Mouse (Mus musculus) thymus, postnatal 10 days (tissue): ENCODE measurements around the gene Vta1.

Source experiments
- DNase-seq, 2 experiments: peaks; one replicate each; pipeline ENCODE4 v3.0.0; 2021; ENCODE audit warnings: low spot score in 2 of 2

Gene Vta1

DNA sequence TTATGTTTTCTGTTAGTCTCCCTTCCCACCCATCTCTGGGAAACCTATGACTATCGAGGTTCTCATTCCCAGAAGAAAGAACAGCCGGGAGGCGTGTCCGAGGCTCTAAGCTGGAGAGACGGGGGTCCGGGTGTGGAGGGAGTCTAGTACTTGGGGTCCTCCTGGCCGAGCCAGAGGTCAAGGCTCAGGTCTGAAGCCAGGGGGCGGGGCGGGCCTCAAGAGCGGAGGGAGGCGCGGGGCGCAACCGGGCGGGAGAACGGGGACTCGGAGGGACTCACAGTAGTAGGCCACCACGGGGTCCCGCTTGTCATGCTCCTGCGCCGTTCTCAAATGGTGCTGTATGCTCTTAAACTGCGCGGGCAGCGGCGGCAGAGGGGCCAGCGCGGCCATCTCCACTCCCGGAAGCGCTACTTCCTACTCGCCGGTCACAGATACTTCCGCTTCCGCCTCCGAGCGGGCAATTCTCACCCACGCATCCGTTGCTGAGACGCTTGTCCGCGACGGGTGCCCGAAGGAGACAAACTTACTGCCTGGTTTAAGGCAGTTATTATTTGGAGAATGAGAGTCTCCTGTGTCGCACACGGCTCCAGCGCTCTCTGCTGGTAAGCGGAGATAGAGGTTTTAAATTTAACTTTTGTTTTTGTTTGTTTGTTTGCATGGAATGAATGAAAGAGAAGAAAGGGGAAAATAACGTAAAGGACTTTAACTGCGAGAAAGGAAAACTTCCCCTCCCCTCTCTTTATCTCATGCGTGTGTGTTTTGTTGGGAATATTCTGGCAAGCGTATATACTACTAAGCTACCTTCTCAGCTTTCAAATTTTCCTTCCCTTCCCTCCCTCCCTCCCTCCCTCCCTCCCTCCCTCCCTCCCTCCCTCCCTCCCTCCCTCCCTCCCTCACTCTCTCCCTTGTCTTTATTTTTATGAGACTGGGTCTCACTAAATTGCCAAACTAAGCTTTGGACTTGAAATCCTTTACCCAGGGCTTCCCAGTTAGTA, at the start of gene Vta1, which contains the start of gene Nmbr:
Gene Vta1 (minus strand): TSS at position 489 of the 995 bp plus-strand sequence.
Gene Nmbr (plus strand): TSS at position 520 of the 995 bp plus-strand sequence.
- DNase-seq, result peak; percentile 94

DNA sequence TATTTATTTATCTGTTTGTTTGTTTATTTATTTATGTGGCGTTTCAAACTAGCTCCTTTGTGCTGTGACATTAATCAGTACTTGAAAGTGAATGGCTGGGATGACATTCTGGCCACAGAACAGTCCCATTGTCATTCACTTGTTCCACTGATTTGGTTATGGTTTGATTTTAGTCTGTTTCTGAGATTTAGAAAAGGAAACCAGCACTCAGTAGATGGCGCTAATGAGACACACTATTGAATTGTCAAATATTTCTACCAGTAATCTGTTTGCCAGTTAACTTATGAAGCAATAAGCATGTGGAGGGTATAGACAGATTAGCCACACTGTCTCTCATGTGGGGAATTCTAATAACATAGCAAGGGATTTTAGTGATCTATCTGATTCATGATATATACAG, 28.9 kb upstream of the Vta1 start:
- DNase-seq, result no peak

DNA sequence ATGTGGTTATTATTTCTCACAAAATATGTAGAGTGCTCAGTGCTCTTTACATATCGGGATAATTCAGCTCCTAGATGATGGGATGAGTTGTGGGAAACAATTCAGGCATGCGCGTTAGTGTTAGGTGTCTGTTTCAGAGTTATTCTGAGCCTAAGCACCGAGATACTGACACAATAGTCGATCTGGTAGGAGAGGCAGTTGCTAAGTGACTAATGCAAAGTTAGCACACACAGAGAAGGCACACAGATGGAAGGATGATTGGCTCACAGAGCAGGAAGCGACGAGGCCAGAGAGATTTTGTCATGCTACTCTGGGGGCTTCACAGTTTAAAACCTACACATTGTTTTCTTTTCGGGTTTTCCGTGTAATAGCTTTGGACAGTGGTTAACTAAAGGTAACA, 20.3 kb upstream of the Vta1 start:
- no peak for DNase-seq

DNA sequence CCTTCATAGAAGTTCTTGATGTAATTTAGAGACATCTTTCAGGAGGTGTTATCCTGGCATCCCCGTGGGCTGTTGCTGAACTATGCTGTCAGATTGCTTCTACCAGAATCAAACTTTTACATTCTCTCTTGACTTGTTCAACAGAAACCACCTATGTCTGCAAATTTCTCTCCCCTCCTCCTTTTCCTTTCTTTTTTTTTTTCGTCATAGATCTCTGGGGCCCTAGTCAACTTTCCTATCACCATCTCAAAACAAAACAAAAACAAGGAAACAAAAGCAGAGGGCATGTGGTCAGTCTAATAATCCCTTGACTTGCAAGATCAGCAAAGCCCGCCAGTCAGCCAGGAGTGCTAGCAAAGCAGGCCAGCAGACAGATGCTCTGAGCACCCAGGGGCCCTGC, 12.8 kb upstream of the Vta1 start, which contains the start of gene Gje1:
Gene Gje1 (minus strand): TSS at position 101 of the 400 bp plus-strand sequence.
- no peak for DNase-seq

DNA sequence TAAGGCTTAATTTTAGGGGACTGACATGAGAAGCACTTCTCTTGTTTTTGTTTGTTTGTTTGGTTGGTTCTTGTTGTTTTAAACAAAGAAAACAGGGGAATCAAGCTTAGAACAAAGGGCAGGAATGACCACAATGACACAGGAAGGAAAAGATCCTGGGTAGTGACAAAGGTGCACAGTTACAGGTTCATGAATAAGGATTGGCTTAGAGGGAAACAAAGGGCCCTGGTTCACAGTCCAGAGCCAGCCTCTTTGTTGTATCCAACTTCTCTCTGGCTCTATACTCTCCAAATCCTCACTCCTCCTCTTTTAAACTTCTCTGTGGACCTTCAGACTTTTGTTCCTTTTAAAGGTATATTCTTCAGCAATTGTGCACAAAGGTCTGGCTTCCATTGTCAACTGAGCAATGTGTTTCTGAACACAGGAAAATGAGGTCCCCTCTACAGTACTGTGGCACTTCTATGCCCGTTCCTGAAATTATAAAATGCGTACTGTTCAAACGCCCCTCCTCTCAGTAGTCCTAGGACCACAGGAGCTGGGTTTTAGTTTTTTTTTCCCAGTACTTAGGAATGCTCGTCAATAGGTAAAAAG, 1.4 kb downstream of the Vta1 start:
- DNase-seq, result no peak

DNA sequence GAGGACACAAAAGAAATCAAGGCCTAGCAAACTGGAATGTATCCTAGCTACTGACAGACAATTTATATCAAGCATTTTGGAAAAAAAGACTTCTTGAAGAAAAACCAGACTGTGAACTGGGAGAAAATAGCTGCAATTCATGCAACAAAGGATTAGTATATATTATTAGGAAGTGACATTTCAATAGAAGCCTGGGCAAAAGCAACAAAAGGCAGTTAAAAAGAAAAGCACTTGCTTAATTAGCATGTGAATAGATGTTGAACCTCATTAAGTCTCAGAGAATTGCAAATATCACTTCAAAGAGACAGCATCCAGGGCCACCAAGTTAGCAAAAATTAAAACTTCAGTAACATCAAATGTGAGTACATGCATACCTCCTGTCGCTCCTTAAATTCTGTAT, 2.1 kb downstream of the Vta1 start:
- DNase-seq, result no peak

DNA sequence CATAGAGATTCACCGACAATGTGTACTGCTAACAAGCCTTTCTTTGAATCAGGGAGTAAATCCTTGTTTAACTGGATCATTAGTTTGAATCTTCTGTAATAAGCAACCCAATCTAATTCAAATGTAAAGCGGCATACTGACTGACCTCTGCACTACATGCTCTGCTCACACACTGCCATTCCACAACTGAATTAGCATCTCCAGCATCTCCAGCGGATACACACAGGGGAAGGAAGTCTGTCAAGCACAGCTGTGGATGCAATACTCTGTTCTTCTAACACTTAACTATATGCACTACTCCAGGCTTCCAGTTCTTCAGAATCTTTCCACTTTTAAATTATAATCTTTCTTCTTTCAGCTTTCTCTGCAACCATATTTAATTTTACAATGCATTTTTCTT, 15.0 kb downstream of the Vta1 start:
- DNase-seq, result no peak

DNA sequence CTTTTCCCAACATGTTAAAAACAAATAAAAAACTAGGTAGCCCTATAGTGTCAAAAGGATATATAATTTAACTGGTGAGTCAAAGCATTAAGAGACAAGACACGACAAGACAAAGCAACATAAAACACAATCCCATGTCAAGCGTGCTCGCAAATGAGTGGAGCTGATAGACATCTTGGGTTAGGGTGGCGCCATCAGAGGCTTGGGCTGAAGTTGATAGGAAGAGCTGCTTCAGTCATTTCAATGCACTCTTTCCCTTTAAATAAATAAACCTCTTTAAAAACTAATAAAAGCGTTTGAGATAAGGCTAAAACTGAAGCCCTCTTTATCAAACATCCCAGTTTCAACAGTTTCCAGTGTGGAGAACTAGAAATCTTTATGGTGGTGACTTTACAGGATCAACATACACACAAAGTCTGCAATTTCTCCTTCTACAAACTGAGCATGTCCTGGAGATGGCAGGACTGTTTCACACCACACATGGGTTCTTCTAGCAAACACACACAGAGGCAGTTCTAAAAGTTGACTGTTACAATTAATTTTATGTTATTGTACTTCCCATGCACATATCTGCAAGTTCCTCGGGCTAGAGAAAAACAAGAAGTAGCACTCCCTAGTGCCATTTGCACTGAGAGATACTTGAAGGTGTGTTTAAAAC, 16.4 kb downstream of the Vta1 start:
- no peak for DNase-seq

DNA sequence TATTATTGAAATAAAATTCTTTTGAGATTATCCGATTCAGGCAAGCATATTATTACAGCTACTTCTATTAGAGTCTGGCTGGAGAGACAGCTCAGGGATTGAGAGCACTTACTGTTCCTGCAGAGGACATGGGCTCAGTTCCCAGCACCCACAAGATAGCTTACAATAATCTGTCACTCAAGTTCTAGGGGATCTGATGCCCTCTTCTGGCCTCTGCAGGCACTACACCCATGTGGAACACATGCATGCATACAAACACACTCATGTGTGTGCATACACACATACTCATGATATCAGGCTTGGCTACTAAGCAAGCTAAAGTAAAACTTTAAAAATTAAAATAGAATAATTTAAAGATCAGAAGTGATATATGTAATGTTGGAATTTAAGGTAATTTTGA, 19.7 kb downstream of the Vta1 start:
- no peak for DNase-seq

DNA sequence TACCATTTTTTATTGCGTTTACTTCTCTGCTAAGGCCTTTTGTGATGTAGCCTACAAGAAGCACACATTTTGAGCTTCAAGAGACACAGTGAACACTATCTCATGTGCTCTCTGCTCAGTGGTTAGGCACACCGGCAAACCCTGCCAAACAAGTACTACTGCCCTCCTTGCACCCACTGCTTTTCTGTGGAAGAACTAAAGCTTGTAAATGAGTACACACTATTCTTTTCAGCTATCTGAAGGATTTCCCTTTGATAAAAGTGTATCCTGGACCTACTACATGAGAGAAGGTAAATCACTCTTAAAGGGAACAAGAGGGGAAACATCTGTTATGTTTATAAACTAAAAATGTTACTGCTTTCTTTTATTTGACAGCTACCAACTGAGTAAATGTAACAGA, 39.2 kb downstream of the Vta1 start:
- DNase-seq, result no peak

DNA sequence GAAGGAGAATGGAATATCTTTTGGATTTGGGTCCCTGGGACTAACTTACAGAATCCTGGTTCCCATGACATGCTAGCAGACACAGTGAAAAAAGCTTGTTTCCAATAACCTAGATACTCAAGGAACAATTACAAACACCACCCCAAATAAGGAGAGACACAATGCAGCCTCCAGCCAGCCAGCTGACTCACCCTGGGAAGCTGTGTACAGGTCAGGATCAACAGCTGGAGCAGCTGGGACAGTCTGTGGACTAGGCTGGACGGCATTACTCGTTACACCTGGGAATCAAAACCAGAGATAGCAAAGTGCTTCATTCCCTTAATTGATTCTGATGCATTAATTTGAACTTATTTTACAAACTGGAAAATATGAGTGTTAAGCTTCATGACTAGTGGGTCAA, 44.5 kb downstream of the Vta1 start:
- no peak for DNase-seq

DNA sequence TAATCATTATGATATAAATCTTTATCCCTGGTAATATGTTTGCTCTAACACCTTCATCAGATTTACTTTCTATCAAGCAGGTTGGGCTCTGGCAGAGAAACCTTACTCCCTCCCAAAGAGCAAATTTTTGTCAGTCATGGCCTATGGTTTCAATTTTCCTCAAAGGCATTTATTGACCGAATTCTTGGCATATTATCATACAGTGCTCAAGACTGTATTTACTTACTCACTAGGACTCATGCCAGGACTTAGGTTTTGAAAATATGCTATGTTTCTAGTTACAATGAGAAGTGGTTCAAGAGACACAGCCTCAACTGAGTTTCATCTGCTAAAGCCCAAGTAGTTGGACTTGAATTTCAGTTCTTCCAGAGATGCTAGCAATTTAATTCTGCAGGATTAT, 65.7 kb downstream of the Vta1 start:
- no peak for DNase-seq

DNA sequence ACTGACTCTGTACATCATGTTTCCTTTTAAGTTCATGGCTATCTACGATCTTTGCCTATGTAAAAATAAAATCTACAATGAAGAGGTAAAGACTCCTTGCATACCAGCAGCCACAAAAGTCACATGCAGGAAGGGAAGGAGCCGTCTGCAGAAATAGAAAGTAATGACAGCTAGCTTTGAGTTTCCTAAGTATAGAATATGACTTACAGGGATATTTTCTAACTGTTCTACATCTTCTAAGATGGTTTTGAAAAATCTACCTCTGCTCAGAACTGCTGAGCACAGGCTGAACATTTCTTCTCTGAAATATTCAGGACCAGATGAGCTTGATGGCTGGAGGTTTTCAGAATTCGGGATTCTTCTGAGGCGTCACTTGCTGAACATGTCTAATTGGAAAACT, 66.3 kb downstream of the Vta1 start:
- DNase-seq, result no peak

DNA sequence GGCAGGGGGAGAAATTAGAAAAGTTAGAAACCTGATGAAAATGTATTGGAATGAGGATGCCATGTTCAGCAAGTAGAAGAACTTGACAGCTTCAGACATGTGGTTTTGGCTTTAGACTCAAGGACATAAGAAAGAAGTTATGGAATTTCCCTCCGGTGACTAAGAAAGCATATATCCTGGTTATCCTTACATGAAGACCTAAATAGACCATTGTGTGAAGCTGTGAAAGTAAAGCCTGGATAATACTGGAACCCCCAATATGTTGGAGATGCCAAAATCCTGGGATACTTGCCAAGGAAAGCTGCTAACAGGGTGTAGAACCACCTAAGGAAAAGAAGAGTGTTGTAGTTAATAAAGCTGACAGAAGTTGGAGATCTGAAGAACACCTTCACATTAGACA, 79.7 kb downstream of the Vta1 start:
- no peak for DNase-seq

DNA sequence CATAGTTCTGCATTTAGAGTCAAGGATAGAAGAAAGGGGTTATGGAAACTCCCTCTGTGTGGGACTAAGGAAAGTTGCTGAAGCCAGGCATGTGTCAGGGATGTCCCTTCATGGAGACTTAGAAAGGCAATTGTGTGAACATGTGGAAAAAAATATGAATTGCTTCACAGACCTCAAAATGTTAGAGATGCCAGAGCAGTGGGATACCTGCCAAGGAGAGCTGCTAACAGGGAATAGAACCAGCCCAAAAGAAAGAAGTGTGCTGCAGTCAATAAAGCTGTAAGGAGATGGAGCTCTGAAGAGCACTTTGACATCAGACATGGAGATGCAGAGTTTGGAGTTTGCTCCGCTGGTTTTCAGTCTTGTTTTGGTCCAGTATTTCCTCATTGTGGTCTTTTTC, 86.2 kb downstream of the Vta1 start:
- DNase-seq, result no peak

DNA sequence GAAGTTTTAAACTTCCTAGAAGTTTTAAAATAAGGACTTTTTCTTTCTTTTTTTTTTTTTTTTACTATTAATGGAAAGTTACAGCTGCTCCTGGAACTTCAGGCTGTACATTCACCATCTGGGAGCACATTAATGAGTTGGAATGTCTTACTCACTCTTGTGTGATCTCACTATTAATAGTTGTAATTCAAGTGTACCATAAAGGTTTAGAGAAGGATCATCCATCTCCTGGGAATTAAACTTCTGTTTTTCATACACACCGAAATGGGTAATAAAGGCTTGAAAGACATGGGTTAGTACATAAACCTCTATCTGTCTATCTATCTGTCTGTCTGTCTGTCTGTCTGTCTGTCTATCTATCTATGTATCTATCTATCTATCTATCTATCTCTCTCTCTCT, 87.1 kb downstream of the Vta1 start:
- no peak for DNase-seq

DNA sequence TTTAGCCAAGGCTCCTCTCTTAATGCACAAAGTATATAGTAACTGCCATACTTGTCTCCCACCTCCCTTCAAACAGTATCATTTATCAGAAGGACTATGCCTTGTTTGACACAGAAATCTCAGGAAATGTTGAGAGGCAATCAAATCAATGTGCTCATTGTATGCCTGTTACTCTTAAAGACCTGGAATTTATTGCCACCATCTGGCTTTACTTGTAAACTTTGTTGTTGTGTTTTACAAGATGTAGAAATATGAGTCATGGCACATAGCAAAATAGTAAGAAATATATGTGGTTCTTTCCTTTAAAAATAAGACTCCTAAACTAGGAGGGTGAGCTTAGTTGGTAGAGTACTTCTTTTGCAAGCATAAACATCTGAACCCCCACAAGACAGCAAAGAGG, 89.9 kb downstream of the Vta1 start:
- DNase-seq, result no peak

DNA sequence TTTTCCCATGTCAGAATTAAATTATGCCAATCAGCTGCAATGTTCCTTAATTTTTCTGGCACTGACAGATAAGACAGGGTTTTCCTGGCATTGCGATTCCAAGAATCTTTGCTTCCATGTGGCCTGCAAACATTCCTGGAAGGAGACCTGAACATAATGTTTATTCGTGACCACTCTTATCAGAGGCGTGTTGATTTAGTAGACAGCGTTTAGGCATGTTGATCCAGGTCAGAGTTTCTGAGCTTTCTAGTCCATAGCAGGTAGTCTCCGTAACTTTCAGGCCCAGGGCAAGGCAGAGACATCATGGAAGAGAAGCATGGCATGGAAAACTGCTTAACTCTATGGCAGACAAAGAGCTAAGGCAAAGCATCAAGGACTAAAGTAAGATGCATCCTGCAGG, 97.8 kb downstream of the Vta1 start:
- no peak for DNase-seq
